In the genomic region with DNA sequence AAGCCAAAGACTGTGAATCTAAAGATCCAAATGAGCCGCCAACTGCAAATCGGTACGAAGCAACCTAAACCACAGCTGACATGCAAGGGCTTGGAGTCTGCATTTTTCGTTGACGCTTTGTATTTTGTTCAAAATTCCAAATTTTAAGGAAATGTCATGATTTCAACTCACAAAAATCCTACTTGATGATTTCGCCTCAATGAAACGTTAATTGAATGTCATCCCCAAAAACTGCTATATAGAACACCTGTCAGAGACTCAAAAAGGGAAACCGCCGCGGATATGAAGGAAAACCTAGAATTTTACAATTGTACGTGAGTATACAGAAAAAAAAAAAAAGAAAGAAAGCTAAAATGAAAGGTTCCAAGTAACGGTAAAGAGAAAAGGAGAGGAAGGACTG, we compare ENCODE assay signal across 8 mouse cellular contexts. TPM values are rescaled to one million over a fixed set of nuclear protein-coding genes. Genes with fewer than 3 reads are reported as not detected.
DNase-seq lines count a peak whose midpoint lies in the region; ATAC-seq and TF ChIP-seq lines count a peak whose summit lies in the region.

No protein-coding gene starts in this region.

- H3K4me3 ChIP-seq in cerebellum, adult 2 months (replicated peaks; ENCODE audit: insufficient read depth, low read depth, low read length) = peak overlapping the region; percentile 98
- peak overlapping the region; percentile 96 for H3K4me3 ChIP-seq in neural tube, embryonic 11.5 days (ENCODE audit: low read depth, low read length)
- H3K4me3 ChIP-seq in limb, embryonic 14.5 days (replicated peaks; ENCODE audit: low read length) = peak overlapping the region; percentile 88
- peak overlapping the region; percentile 95 for H3K4me3 ChIP-seq in stomach, embryonic 15.5 days (replicated peaks)

- H3K27ac ChIP-seq in cerebellum, adult 2 months (ENCODE audit: insufficient read depth, low read length) = peak overlapping the region; percentile 46; the same call in 1 of the 2 replicates
- H3K27ac ChIP-seq in neural tube, embryonic 11.5 days (ENCODE audit: low read depth, low read length) = no peak overlapping the region
- H3K27ac ChIP-seq in limb, embryonic 14.5 days (replicated peaks; ENCODE audit: low read depth, low read length) = no peak overlapping the region
- H3K27ac ChIP-seq in stomach, embryonic 15.5 days = peak overlapping the region; percentile 97

- H3K4me1 ChIP-seq in cerebellum, adult 2 months (ENCODE audit: control insufficient read depth, insufficient read depth, low read length) = peaks cover 9% of the 10 kb centered on the region
- H3K4me1 ChIP-seq in neural tube, embryonic 11.5 days (ENCODE audit: control insufficient read depth, insufficient read depth, low read length) = peaks cover 14% of the 10 kb centered on the region; the same call in 1 of the 2 replicates
- peaks cover 15% of the 10 kb centered on the region for H3K4me1 ChIP-seq in limb, embryonic 14.5 days (ENCODE audit: control insufficient read depth, insufficient read depth, low read length)
- H3K4me1 ChIP-seq in stomach, embryonic 15.5 days = no peaks in the 10 kb centered on the region

- H3K9ac ChIP-seq in neural tube, embryonic 11.5 days (ENCODE audit: low read length) = peak overlapping the region; percentile 97
- H3K9ac ChIP-seq in limb, embryonic 14.5 days (ENCODE audit: low read depth, low read length, severe bottlenecking) = peak overlapping the region; percentile 92
- peak overlapping the region; percentile 65; the same call in 1 of the 2 replicates for H3K9ac ChIP-seq in stomach, embryonic 15.5 days

- no peak for TF ChIP-seq POLR2A in cerebellum, adult 2 months (IDR thresholded peaks at IDR 0.05; ENCODE audit: borderline replicate concordance, insufficient read depth, low read length)
- TF ChIP-seq POLR2A in limb, embryonic 14.5 days (IDR thresholded peaks at IDR 0.05; ENCODE audit: borderline replicate concordance, extremely low read depth, insufficient read depth, insufficient read length) = no peak

- 4% methylated on average over 12 of the region's 12 CpGs for WGBS in cerebellum, adult 2 months
- 25% methylated on average over 12 of the region's 12 CpGs for WGBS in neural tube, embryonic 11.5 days
- WGBS in limb, embryonic 14.5 days = 24% methylated on average over 12 of the region's 12 CpGs
- WGBS in stomach, embryonic 15.5 days = 24% methylated on average over 12 of the region's 12 CpGs

- H3K27me3 ChIP-seq in cerebellum, adult 2 months (ENCODE audit: control insufficient read depth, insufficient read depth, low read length) = no peaks in the 10 kb centered on the region
- no peaks in the 10 kb centered on the region for H3K27me3 ChIP-seq in neural tube, embryonic 11.5 days (ENCODE audit: control insufficient read depth, insufficient read depth, low read length)
- no peaks in the 10 kb centered on the region for H3K27me3 ChIP-seq in limb, embryonic 14.5 days (ENCODE audit: control insufficient read depth, insufficient read depth, low read length)
- no peaks in the 10 kb centered on the region for H3K27me3 ChIP-seq in stomach, embryonic 15.5 days (replicated peaks)

- H3K9me3 ChIP-seq in neural tube, embryonic 11.5 days (ENCODE audit: control insufficient read depth, low read length) = no peaks in the 10 kb centered on the region
- no peaks in the 10 kb centered on the region for H3K9me3 ChIP-seq in limb, embryonic 14.5 days (ENCODE audit: control insufficient read depth, low read length)
- no peaks in the 10 kb centered on the region for H3K9me3 ChIP-seq in stomach, embryonic 15.5 days

- DNase-seq in cerebellum, adult 2 months = no peak
- no peak for DNase-seq in cerebellum, postnatal 4 days (ENCODE audit: low spot score in 2 of 2)
- no peak for DNase-seq in neural tube, embryonic 11.5 days (ENCODE audit: low spot score)
- no peak for DNase-seq in neural tube, embryonic 10.5 days (ENCODE audit: extremely low spot score, low spot score)
- no peak for DNase-seq in limb, embryonic 14.5 days (ENCODE audit: low spot score)
- DNase-seq in adrenal gland, adult (ENCODE audit: inconsistent age in 2 of 2, low spot score in 1 of 2) = no peak
- DNase-seq in adipocyte (ENCODE audit: low spot score) = no peak

- H3K4me2 ChIP-seq in neural tube, embryonic 11.5 days (ENCODE audit: low read depth) = peak overlapping the region; percentile 65
- peak overlapping the region; percentile 69 for H3K4me2 ChIP-seq in limb, embryonic 14.5 days (replicated peaks; ENCODE audit: low read depth, low read length, severe bottlenecking)
- peak overlapping the region; percentile 82 for H3K4me2 ChIP-seq in stomach, embryonic 15.5 days

- TF ChIP-seq CTCF in cerebellum, adult 2 months (IDR thresholded peaks at IDR 0.05; ENCODE audit: borderline replicate concordance, insufficient read depth, low read depth, low read length) = no peak

- H3K36me3 ChIP-seq in neural tube, embryonic 11.5 days (ENCODE audit: control insufficient read depth, insufficient read depth, low read length) = peaks cover 5% of the 10 kb centered on the region; the same call in 1 of the 2 replicates
- H3K36me3 ChIP-seq in limb, embryonic 14.5 days (ENCODE audit: control insufficient read depth, insufficient read depth, low read length) = peaks cover 31% of the 10 kb centered on the region
- H3K36me3 ChIP-seq in stomach, embryonic 15.5 days = peaks cover 14% of the 10 kb centered on the region

- no peak for ATAC-seq in neural tube, embryonic 11.5 days (ENCODE audit: insufficient read depth, low FRiP score, low TSS enrichment)
- no peak for ATAC-seq in limb, embryonic 14.5 days (ENCODE audit: low FRiP score, low read depth)
- no peak for ATAC-seq in stomach, embryonic 15.5 days (ENCODE audit: insufficient read depth, low FRiP score, low read depth)

RNA-seq across cellular contexts. Expression of a gene that starts 1.0 kb away (rescaled TPM):
- 191 and 200 TPM in 2 replicates for polyA plus RNA-seq in cerebellum, adult 2 months (2012; rRNA removed)
- 348 and 360 TPM in 2 replicates for polyA plus RNA-seq in neural tube, embryonic 11.5 days (2014; fragmentation: Nextera tagmentation; extraction: Ambion mirVana)
- 108 and 120 TPM in 2 replicates for polyA plus RNA-seq in limb, embryonic 14.5 days (2012; rRNA removed)
- 138 and 156 TPM in 2 replicates for polyA plus RNA-seq in limb, embryonic 14.5 days (2014; fragmentation: Nextera tagmentation; extraction: Ambion mirVana)
- 98.1 and 104 TPM in 2 replicates for polyA plus RNA-seq in stomach, embryonic 15.5 days (2015; fragmentation: Nextera tagmentation; extraction: Ambion mirVana)

RNA-seq across cellular contexts. Expression of a gene that starts 40.1 kb away (rescaled TPM):
- polyA plus RNA-seq in cerebellum, adult 2 months (2012; rRNA removed) = 1.8 and 2.1 TPM in 2 replicates
- 3.9 and 4.0 TPM in 2 replicates for polyA plus RNA-seq in neural tube, embryonic 11.5 days (2014; fragmentation: Nextera tagmentation; extraction: Ambion mirVana)
- 3.6 and 5.0 TPM in 2 replicates for polyA plus RNA-seq in limb, embryonic 14.5 days (2012; rRNA removed)
- polyA plus RNA-seq in limb, embryonic 14.5 days (2014; fragmentation: Nextera tagmentation; extraction: Ambion mirVana) = 4.1 and 5.0 TPM in 2 replicates
- 4.8 TPM in 2 replicates for polyA plus RNA-seq in stomach, embryonic 15.5 days (2015; fragmentation: Nextera tagmentation; extraction: Ambion mirVana)

Comparison
In these comparisons a context has a peak if more than half of its experiments do, and no peak if none do; other contexts are left out.
1. H3K27ac ChIP-seq: peak in cerebellum, adult 2 months (single experiment) and stomach, embryonic 15.5 days (single experiment); none in neural tube, embryonic 11.5 days (single experiment) and limb, embryonic 14.5 days (single experiment).
2. Peak in every context shown above with its lines, with median percentiles within 50 percentile points of each other: H3K4me3 ChIP-seq, H3K4me2 ChIP-seq and H3K9ac ChIP-seq.